Mouse (Mus musculus): ENCODE measurements around the gene Sorbs1.
A peak's percentile ranks its signal among the peaks of the same experiment; 100 is the strongest.

Sorbs1 gene

GRCm38 (mm10) chr19:40299182-40299581 is 214.4 kb downstream of the Sorbs1 start:
- no peak for DNase-seq (ENCODE audit: low spot score in 2 of 2)

GRCm38 (mm10) chr19:40298574-40298973 is 215.0 kb downstream of the Sorbs1 start:
- DNase-seq (ENCODE audit: low spot score in 2 of 2): no peak

- DNase-seq (ENCODE audit: low spot score in 2 of 2): no peak
Measured at GRCm38 (mm10) chr19:40297798-40298144, 215.8 kb downstream of the Sorbs1 start.

GRCm38 (mm10) chr19:40297078-40297797 is 216.3 kb downstream of the Sorbs1 start:
- DNase-seq (ENCODE audit: low spot score in 2 of 2): no peak

- DNase-seq (ENCODE audit: low spot score in 2 of 2): no peak
Measured at GRCm38 (mm10) chr19:40294231-40294630, 219.3 kb downstream of the Sorbs1 start.

GRCm38 (mm10) chr19:40293791-40294190 is 219.8 kb downstream of the Sorbs1 start:
- no peak for DNase-seq (ENCODE audit: low spot score in 2 of 2)

- no peak for DNase-seq (ENCODE audit: low spot score in 2 of 2)
Measured at GRCm38 (mm10) chr19:40290099-40290724, 223.4 kb downstream of the Sorbs1 start.

GRCm38 (mm10) chr19:40288415-40288814 is 225.2 kb downstream of the Sorbs1 start:
- no peak for DNase-seq (ENCODE audit: low spot score in 2 of 2)

- no peak for DNase-seq (ENCODE audit: low spot score in 2 of 2)
Measured at GRCm38 (mm10) chr19:40284704-40285103, 228.9 kb downstream of the Sorbs1 start.

- no peak for DNase-seq (ENCODE audit: low spot score in 2 of 2)
Measured at GRCm38 (mm10) chr19:40283415-40283814, 230.2 kb downstream of the Sorbs1 start.

GRCm38 (mm10) chr19:40278372-40279023 is 235.1 kb downstream of the Sorbs1 start:
- no peak for DNase-seq (ENCODE audit: low spot score in 2 of 2)

- no peak for DNase-seq (ENCODE audit: low spot score in 2 of 2)
Measured at GRCm38 (mm10) chr19:40277494-40277893, 236.1 kb downstream of the Sorbs1 start.

- no peak for DNase-seq (ENCODE audit: low spot score in 2 of 2)
Measured at GRCm38 (mm10) chr19:40275401-40276188, 238.0 kb downstream of the Sorbs1 start.

GRCm38 (mm10) chr19:40272674-40273073 is 240.9 kb downstream of the Sorbs1 start:
- DNase-seq (ENCODE audit: low spot score in 2 of 2): no peak

- peak; percentile 50 to 68 for DNase-seq (ENCODE audit: low spot score in 2 of 2)
Measured at GRCm38 (mm10) chr19:40271308-40271892, 242.2 kb downstream of the Sorbs1 start, which contains the start of gene Pdlim1. TSS of gene Pdlim1 (minus strand) at chr19:40271842.

GRCm38 (mm10) chr19:40270351-40271307 is 242.9 kb downstream of the Sorbs1 start:
- peak; percentile 68 to 75 for DNase-seq (ENCODE audit: low spot score in 2 of 2)

- DNase-seq (ENCODE audit: low spot score in 2 of 2): no peak
Measured at GRCm38 (mm10) chr19:40269526-40269925, 244.1 kb downstream of the Sorbs1 start.

- no peak for DNase-seq (ENCODE audit: low spot score in 2 of 2)
Measured at GRCm38 (mm10) chr19:40268493-40268892, 245.1 kb downstream of the Sorbs1 start.

- DNase-seq (ENCODE audit: low spot score in 2 of 2): peak; percentile 17 to 31
Measured at GRCm38 (mm10) chr19:40267380-40267779, 246.2 kb downstream of the Sorbs1 start.

GRCm38 (mm10) chr19:40259485-40259884 is 254.1 kb downstream of the Sorbs1 start:
- DNase-seq (ENCODE audit: low spot score in 2 of 2): no peak

All from thymus, postnatal 10 days (tissue).